Mouse (Mus musculus) liver, embryonic 12.5 days (tissue): Measurements from ENCODE around the gene Gm11492. TPM values are rescaled to one million over a fixed set of nuclear protein-coding genes. Genes with fewer than 3 reads are reported as not detected.

ENCODE experiments used
- ATAC-seq: fragments of 200-750 bp; cut with Nextera tagmentation; 2 replicates; pipeline ENCODE4 v1.8.0; 2017; ENCODE audit warnings: moderate number of reproducible peaks, mild to moderate bottlenecking, moderate library complexity
- H3K27ac ChIP-seq: fragments of 300-500 bp; sonication (generic); 2 replicates; pipeline ENCODE4 v1.5.1; 2016; ENCODE audit warnings: mild to moderate bottlenecking
- H3K27me3 ChIP-seq: fragments of 300-500 bp; sonication (generic); replicated peaks from 2 replicates; pipeline ENCODE4 v1.6.1; 2016; ENCODE audit warnings: mild to moderate bottlenecking, moderate library complexity
- H3K36me3 ChIP-seq: fragments of 300-500 bp; sonication (generic); 2 replicates; pipeline ENCODE4 v1.6.1; 2016; ENCODE audit warnings: mild to moderate bottlenecking, moderate library complexity
- H3K4me1 ChIP-seq: fragments of 300-500 bp; sonication (generic); 2 replicates; pipeline ENCODE4 v1.6.1; 2016
- H3K4me2 ChIP-seq: fragments of 300-500 bp; sonication (generic); 2 replicates; pipeline ENCODE4 v1.6.1; 2016; ENCODE audit warnings: mild to moderate bottlenecking, moderate library complexity
- H3K4me3 ChIP-seq: fragments of 300-500 bp; sonication (generic); 2 replicates; pipeline ENCODE4 v1.5.1; 2016; ENCODE audit warnings: mild to moderate bottlenecking, moderate library complexity
- H3K9ac ChIP-seq: fragments of 300-500 bp; sonication (generic); 2 replicates; pipeline ENCODE4 v1.6.1; 2016; ENCODE audit warnings: mild to moderate bottlenecking, moderate library complexity
- H3K9me3 ChIP-seq: fragments of 300-500 bp; sonication (generic); replicated peaks from 2 replicates; pipeline ENCODE4 v1.6.1; 2016; ENCODE audit warnings: mild to moderate bottlenecking, moderate library complexity
- WGBS: fragments of 180-500 bp; shearing (Covaris S2); methylation state at CpG from one replicate; pipeline ENCODE4 v1.1.7; 2016; ENCODE audit not compliant: insufficient replicate concordance; 5-methylcytosine and 5-hydroxymethylcytosine counted together
- polyA plus RNA-seq: library from polyadenylated mRNA; unstranded; fragments of >200 nt; fragmentation: Nextera tagmentation; extraction: Ambion mirVana; gene quantifications from 2 replicates; pipeline ENCODE4 v1.2.1, GENCODE M21; 2016

Gene Gm11492
- polyA plus RNA-seq, 1 experiment from 2014 or later: not detected

DNA sequence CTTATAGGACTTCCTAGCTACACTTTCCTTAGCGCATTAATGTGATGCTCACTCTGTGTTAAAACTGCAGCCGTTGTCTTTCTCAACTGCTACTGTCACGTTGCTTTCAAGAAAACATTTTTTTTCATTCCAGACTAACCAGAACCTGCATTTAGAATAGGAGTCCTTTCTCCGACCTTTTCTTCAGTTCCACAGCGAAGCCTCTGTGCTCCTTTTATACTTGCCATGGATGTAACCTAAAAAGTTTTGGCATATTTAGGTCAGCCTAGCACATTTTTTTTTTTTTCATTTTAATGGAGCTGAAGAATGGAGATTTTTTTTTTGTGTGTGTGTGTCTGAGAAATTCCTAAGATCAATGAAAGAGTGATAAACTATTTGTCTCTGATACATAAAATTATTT is 49.1 kb downstream of the Gm11492 start:
- peaks cover 27% of the 10 kb centered on the region for H3K4me1 ChIP-seq
- no peak overlapping the region for H3K9ac ChIP-seq
- no peak overlapping the region for H3K27ac ChIP-seq
- H3K36me3 ChIP-seq: peaks cover 82% of the 10 kb centered on the region
- peaks cover 4% of the 10 kb centered on the region; the same call in 1 of the 2 replicates for H3K9me3 ChIP-seq
- no peak overlapping the region for H3K4me2 ChIP-seq
- no peak for ATAC-seq
- no peaks in the 10 kb centered on the region for H3K27me3 ChIP-seq
- H3K4me3 ChIP-seq: no peak overlapping the region
- WGBS: 88% methylated on average over 5 of the region's 5 CpGs

DNA sequence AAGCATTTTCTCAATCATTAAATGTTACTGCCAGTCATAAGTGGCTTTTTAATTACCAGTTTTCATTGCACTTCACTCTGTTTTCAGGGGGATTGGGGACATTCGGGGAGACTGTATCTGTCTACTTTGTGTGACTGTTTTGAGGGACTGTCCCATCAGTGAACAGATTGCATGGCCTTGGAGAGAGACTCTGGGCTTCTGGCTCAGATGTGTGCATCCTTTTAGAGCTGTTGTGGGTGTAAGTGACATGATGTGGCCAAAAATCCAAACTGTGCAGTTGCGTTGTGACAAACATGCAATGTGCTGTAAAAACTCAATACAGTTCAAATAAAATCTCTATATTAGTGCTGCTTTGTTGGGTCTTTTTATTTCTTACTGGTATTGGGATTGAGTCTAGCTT is 49.5 kb downstream of the Gm11492 start:
- WGBS: 85% methylated on average over 2 of the region's 2 CpGs

GRCm38 (mm10) chr11:87616790-87617474 is 50.5 kb downstream of the Gm11492 start, which contains the start of gene Hsf5:
Gene Hsf5, plus strand, starts transcription at chr11:87617164.
- H3K9ac ChIP-seq: no peak within 1 kb of the TSS
- peak within 1 kb of the TSS; percentile 60; the same call in 1 of the 2 replicates for H3K27ac ChIP-seq
- H3K36me3 ChIP-seq: peaks cover 69% of the 10 kb centered on the region
- peaks cover 32% of the 10 kb centered on the region for H3K4me1 ChIP-seq
- no peak within 1 kb of the TSS for H3K4me3 ChIP-seq
- 88% methylated on average over 58 of the region's 69 CpGs for WGBS
- H3K27me3 ChIP-seq: no peaks in the 10 kb centered on the region
- H3K4me2 ChIP-seq: no peak within 1 kb of the TSS
- no peak for ATAC-seq
- H3K9me3 ChIP-seq: peaks cover 4% of the 10 kb centered on the region; the same call in 1 of the 2 replicates

More for the DNA sequence above, 49.5 kb downstream of the Gm11492 start:
- H3K9me3 ChIP-seq: peaks cover 4% of the 10 kb centered on the region; the same call in 1 of the 2 replicates
- H3K27ac ChIP-seq: no peak overlapping the region
- H3K4me1 ChIP-seq: peaks cover 31% of the 10 kb centered on the region
- no peak overlapping the region for H3K4me2 ChIP-seq
- H3K9ac ChIP-seq: no peak overlapping the region
- ATAC-seq: no peak
- no peak overlapping the region for H3K4me3 ChIP-seq
- no peaks in the 10 kb centered on the region for H3K27me3 ChIP-seq
- H3K36me3 ChIP-seq: peaks cover 78% of the 10 kb centered on the region

GRCm38 (mm10) chr11:87617606-87618005 is 51.2 kb downstream of the Gm11492 start:
- Histone ChIP-seq H3K4me3 (no peak overlapping the region), H3K4me1 (peaks cover 32% of the 10 kb centered on the region), H3K27me3 (no peaks in the 10 kb centered on the region), H3K9me3 (peaks cover 4% of the 10 kb centered on the region; the same call in 1 of the 2 replicates), H3K4me2 (no peak overlapping the region), H3K36me3 (peaks cover 65% of the 10 kb centered on the region), H3K27ac (0 out of 2 replicates have a peak overlapping the region, but pooled peaks have one; percentile 60), H3K9ac (no peak overlapping the region)
- 94% methylated on average over 32 of the region's 32 CpGs for WGBS
- ATAC-seq: no peak

Other genes with a start within 250 kb of the Gm11492 start
- 2.9 and 3.4 TPM in 2 replicates for gene Ppm1e, start 207.6 kb upstream of the Gm11492 start, polyA plus RNA-seq
- 5.0 and 5.9 TPM in 2 replicates for gene Rad51c, start 161.7 kb upstream of the Gm11492 start, polyA plus RNA-seq
- gene Tex14, start 161.6 kb upstream of the Gm11492 start, polyA plus RNA-seq: not detected in 2 replicates
- gene Sept4, start 2.2 kb downstream of the Gm11492 start, polyA plus RNA-seq: 10.0 and 10.1 TPM in 2 replicates
- gene Mtmr4, start 25.5 kb downstream of the Gm11492 start, polyA plus RNA-seq: 17.5 and 19.3 TPM in 2 replicates
- gene Hsf5, start 50.5 kb downstream of the Gm11492 start, polyA plus RNA-seq: 0.02 and 0.05 TPM in 2 replicates
- 5.3 and 6.9 TPM in 2 replicates for gene Rnf43, start 96.1 kb downstream of the Gm11492 start, polyA plus RNA-seq
- gene Supt4a, start 170.9 kb downstream of the Gm11492 start, polyA plus RNA-seq: 207 and 209 TPM in 2 replicates
- gene Tspoap1, start 193.9 kb downstream of the Gm11492 start, polyA plus RNA-seq: 5.9 and 6.2 TPM in 2 replicates
- 209 and 217 TPM in 2 replicates for gene Mpo, start 226.9 kb downstream of the Gm11492 start, polyA plus RNA-seq